Comparison of ENCODE assay signal across 16 mouse cellular contexts in genomic region chr1:152445925-152446324, GRCm38 (mm10). TPM values are rescaled to one million over a fixed set of nuclear protein-coding genes. Genes with fewer than 3 reads are reported as not detected.
DNase-seq lines count a peak whose midpoint lies in the region; ATAC-seq and TF ChIP-seq lines count a peak whose summit lies in the region.
"Had no signal": no experiment of that assay in that cellular context is flagged by ENCODE, and none has a peak within 500 bp of the region (broad histone marks: within the 10 kb centered on the region; RNA-seq: fewer than 3 reads in every experiment).

No protein-coding gene starts in this region.

- H3K27me3 ChIP-seq in kidney, adult 2 months (replicated peaks; ENCODE audit: control insufficient read depth, insufficient read depth, low read length): no peaks in the 10 kb centered on the region
- no peaks in the 10 kb centered on the region for H3K27me3 ChIP-seq in kidney, postnatal 0 days (ENCODE audit: insufficient read depth, low read length)
- H3K27me3 ChIP-seq: embryonic facial prominence, embryonic 12.5 days; forebrain, embryonic 15.5 days; heart, embryonic 15.5 days; hindbrain, embryonic 13.5 days had no signal

- TF ChIP-seq CTCF in kidney, adult 2 months (conservative IDR thresholded peaks at IDR 0.05; ENCODE audit: insufficient read depth, insufficient read length, low read depth, low read length): no peak
- no peak for TF ChIP-seq CTCF in kidney, postnatal 0 days (IDR thresholded peaks at IDR 0.05; ENCODE audit: low read depth)

- H3K9ac ChIP-seq in kidney, postnatal 0 days (ENCODE audit: low read depth, low read length): no peak overlapping the region
- H3K9ac ChIP-seq: embryonic facial prominence, embryonic 12.5 days; forebrain, embryonic 15.5 days; heart, embryonic 15.5 days; hindbrain, embryonic 13.5 days had no signal

- peak; percentile 59; the same call in 1 of the 2 replicates for ATAC-seq in kidney, postnatal 0 days (replicated peaks; ENCODE audit: low FRiP score, low read depth)
- ATAC-seq: forebrain, embryonic 15.5 days had no signal

- H3K4me3 ChIP-seq in kidney, adult 2 months (ENCODE audit: insufficient read depth, low read depth, low read length): no peak overlapping the region
- H3K4me3 ChIP-seq in kidney, postnatal 0 days (replicated peaks; ENCODE audit: low read depth, low read length): no peak overlapping the region
- H3K4me3 ChIP-seq: embryonic facial prominence, embryonic 12.5 days; forebrain, embryonic 15.5 days; heart, embryonic 15.5 days; hindbrain, embryonic 13.5 days had no signal

- peaks cover 9% of the 10 kb centered on the region; the same call in 1 of the 2 replicates for H3K4me1 ChIP-seq in kidney, adult 2 months (ENCODE audit: control insufficient read depth, insufficient read depth, low read length)
- no peaks in the 10 kb centered on the region for H3K4me1 ChIP-seq in kidney, postnatal 0 days (replicated peaks; ENCODE audit: insufficient read depth, low read length)
- H3K4me1 ChIP-seq: embryonic facial prominence, embryonic 12.5 days; forebrain, embryonic 15.5 days; hindbrain, embryonic 13.5 days had no signal

- H3K4me2 ChIP-seq in kidney, postnatal 0 days (ENCODE audit: low read length): no peak overlapping the region
- H3K4me2 ChIP-seq: embryonic facial prominence, embryonic 12.5 days; forebrain, embryonic 15.5 days; hindbrain, embryonic 13.5 days had no signal

- no peaks in the 10 kb centered on the region for H3K9me3 ChIP-seq in kidney, postnatal 0 days (replicated peaks; ENCODE audit: low read length)
- H3K9me3 ChIP-seq: embryonic facial prominence, embryonic 12.5 days; forebrain, embryonic 15.5 days; heart, embryonic 15.5 days; hindbrain, embryonic 13.5 days had no signal

- WGBS in kidney, adult 2 months: 38% methylated on average over 6 of the region's 6 CpGs
- WGBS in kidney, postnatal 0 days: 52% methylated on average over 6 of the region's 6 CpGs

- H3K27ac ChIP-seq in kidney, adult 2 months (ENCODE audit: insufficient read depth, low read depth, low read length): no peak overlapping the region
- H3K27ac ChIP-seq in kidney, postnatal 0 days: no peak overlapping the region
- H3K27ac ChIP-seq: embryonic facial prominence, embryonic 12.5 days; forebrain, embryonic 15.5 days; heart, embryonic 15.5 days; hindbrain, embryonic 13.5 days had no signal

- TF ChIP-seq POLR2A in kidney, adult 2 months (IDR thresholded peaks at IDR 0.05; ENCODE audit: low read depth, low read length): no peak

- DNase-seq in kidney, adult 2 months: peak; percentile 81
- DNase-seq in kidney, adult 8-10 months: peak; percentile 68 to 72
- no peak for DNase-seq in kidney, postnatal 0 days (ENCODE audit: low spot score)
- DNase-seq in kidney, postnatal 36 days: peak; percentile 58 to 73
- DNase-seq in spleen, postnatal 4 days (ENCODE audit: low spot score in 2 of 2): no peak
- no peak for DNase-seq in cerebellum, postnatal 36 days
- DNase-seq: adrenal gland, postnatal 10 days; cerebellum, adult 11 months; cerebellum, adult 8-10 months; cerebellum, postnatal 14 days; gastrocnemius, postnatal 36 days; heart, postnatal 14 days had no signal

- no peaks in the 10 kb centered on the region for H3K36me3 ChIP-seq in kidney, adult 2 months (ENCODE audit: control insufficient read depth, insufficient read depth, low read length)
- no peaks in the 10 kb centered on the region for H3K36me3 ChIP-seq in kidney, postnatal 0 days (ENCODE audit: insufficient read depth, low read length)
- H3K36me3 ChIP-seq: embryonic facial prominence, embryonic 12.5 days; forebrain, embryonic 15.5 days; heart, embryonic 15.5 days; hindbrain, embryonic 13.5 days had no signal

RNA-seq across cellular contexts. Expression of gene Colgalt2, which starts 46.3 kb away (rescaled TPM):
- 7.5 and 7.6 TPM in 2 replicates for polyA plus RNA-seq in kidney, adult 2 months (2012; rRNA removed)
- polyA plus RNA-seq in kidney, postnatal 0 days (2015; fragmentation: Nextera tagmentation; extraction: Ambion mirVana): 3.1 and 3.3 TPM in 2 replicates

RNA-seq across cellular contexts. Expression of gene Tsen15, which starts 59.4 kb away (rescaled TPM):
- 14.6 and 18.8 TPM in 2 replicates for polyA plus RNA-seq in kidney, adult 2 months (2012; rRNA removed)
- 73.4 and 81.7 TPM in 2 replicates for polyA plus RNA-seq in kidney, postnatal 0 days (2015; fragmentation: Nextera tagmentation; extraction: Ambion mirVana)

Comparison
In these comparisons a context has a peak if more than half of its experiments do, and no peak if none do; other contexts are left out.
1. DNase-seq: peak in kidney, adult 2 months (single experiment), kidney, adult 8-10 months (2 of 2) and kidney, postnatal 36 days (2 of 2); none in kidney, postnatal 0 days (single experiment), spleen, postnatal 4 days (0 of 2) and cerebellum, postnatal 36 days (0 of 2).